Mouse (Mus musculus): ENCODE measurements around the gene Pla2g5.

- no peak for TF ChIP-seq CTCF (IDR thresholded peaks at IDR 0.05; ENCODE audit: low read depth)
- no peak for TF ChIP-seq EP300 (optimal IDR thresholded peaks at IDR 0.05)
These were observed 10.6 kb upstream of the Pla2g5 start, which contains the start of gene Gm13030 for GRCm38 (mm10) chr4:138873864-138874263.

Measured in stomach, postnatal 0 days (tissue).